Mouse (Mus musculus) myocyte (in vitro differentiated cells): ENCODE measurements at regions not wholly inside any gene's neighbourhood (a gene's known extent, or its start where the extent isn't known, plus 50 kb on each side); places are given as distances from the start of the nearest gene placed in this dataset.

ENCODE experiments used
- MAX ChIP-seq: IDR thresholded peaks from one replicate; pipeline ENCODE4 v1.6.1; 2011; ENCODE audit warnings: low read depth, mild to moderate bottlenecking, control low read depth
- POLR2A ChIP-seq: IDR thresholded peaks from one replicate; pipeline ENCODE4 v1.6.1; 2011; ENCODE audit warnings: low read depth, mild to moderate bottlenecking, control low read depth, moderate library complexity; ENCODE audit not compliant: insufficient read length

GRCm38 (mm10) chr1:177323366-177323765, 65.4 kb upstream of the Akt3 start:
- TF ChIP-seq MAX (no peak), POLR2A (no peak)
